Mouse (Mus musculus) small intestine, adult 2 months (tissue): ENCODE results near the gene Olfr691.

Experiments used
- CTCF ChIP-seq: fragments of 200-500 bp; IDR thresholded peaks from 2 replicates; pipeline ENCODE4 v1.5.1; 2012; ENCODE audit warnings: low read depth, mild to moderate bottlenecking, control low read depth, inconsistent platforms, low read length, moderate library complexity, mixed read lengths; ENCODE audit not compliant: insufficient replicate concordance, insufficient read length; ENCODE audit errors: extremely low read depth
- POLR2A ChIP-seq: fragments of 200-500 bp; IDR thresholded peaks from 2 replicates; pipeline ENCODE4 v1.6.1; 2012; ENCODE audit warnings: low read depth, mild to moderate bottlenecking, control low read depth, inconsistent platforms, low read length, moderate library complexity

- TF ChIP-seq CTCF (no peak), POLR2A (no peak)
These were observed 31.2 kb downstream of the Olfr691 start, which contains the start of gene Olfr689 for GRCm38 (mm10) chr7:105310865-105311264.
